33 mouse cellular contexts compared by ENCODE assay signal in the genomic region with DNA sequence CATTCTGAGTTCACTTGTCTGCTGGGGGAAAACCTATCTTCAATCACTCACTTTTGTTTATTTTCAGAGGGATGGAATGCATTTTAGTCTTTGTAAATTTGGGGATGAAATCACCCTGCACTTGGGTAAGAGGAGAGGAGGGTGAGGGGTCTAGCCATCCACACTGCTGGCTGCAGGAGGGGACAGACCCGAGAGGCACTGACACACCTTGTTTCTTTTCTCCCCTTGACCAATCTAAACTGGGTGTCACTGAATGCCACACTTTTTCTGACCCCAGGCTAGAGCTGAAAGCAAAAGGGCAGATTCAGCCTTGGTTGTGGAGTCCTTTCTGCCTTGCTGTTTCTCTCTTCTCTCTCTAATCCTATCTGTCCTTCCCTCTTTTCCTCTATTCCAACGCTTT. TPM values are rescaled to one million over a fixed set of nuclear protein-coding genes. Genes with fewer than 3 reads are reported as not detected.
"Had no signal": no experiment of that assay in that cellular context is flagged by ENCODE, and none has a peak within 500 bp of the region (broad histone marks: within the 10 kb centered on the region; RNA-seq: fewer than 3 reads in every experiment).

No protein-coding gene starts in this region.

- H3K9ac ChIP-seq: heart, embryonic 12.5 days; heart, embryonic 13.5 days; heart, embryonic 15.5 days; hindbrain, embryonic 12.5 days; hindbrain, embryonic 13.5 days; hindbrain, embryonic 14.5 days; hindbrain, embryonic 15.5 days; intestine, embryonic 15.5 days; kidney, embryonic 15.5 days had no signal

- H3K36me3 ChIP-seq: hindbrain, embryonic 15.5 days had no signal

- H3K27ac ChIP-seq: heart, adult 2 months; heart, embryonic 10.5 days; heart, embryonic 13.5 days; heart, embryonic 15.5 days; hindbrain, embryonic 10.5 days; hindbrain, embryonic 12.5 days; hindbrain, embryonic 13.5 days; hindbrain, embryonic 14.5 days; hindbrain, embryonic 15.5 days; hindbrain, postnatal 0 days; intestine, embryonic 15.5 days; kidney, embryonic 15.5 days; kidney, postnatal 0 days; layer of hippocampus, adult 2 months had no signal

- ATAC-seq: hindbrain, embryonic 16.5 days; hindbrain, postnatal 0 days; inflammation-experienced regulatory T-cells, adult 6 months; intestine, embryonic 15.5 days; intestine, embryonic 16.5 days; intestine, postnatal 0 days had no signal

- DNase-seq: heart, postnatal 10 days; heart, postnatal 14 days; heart, postnatal 36 days; heart, postnatal 4 days; kidney, adult 11 months; kidney, adult 18-20 months; kidney, adult 2 months; kidney, adult 8-10 months; kidney, adult 9 months; kidney, postnatal 14 days; kidney, postnatal 36 days; kidney, postnatal 4 days; layer of hippocampus, adult 9-11 months; layer of hippocampus, postnatal 36 days had no signal

- H3K9me3 ChIP-seq: heart, embryonic 10.5 days; heart, embryonic 12.5 days; heart, embryonic 13.5 days; heart, embryonic 15.5 days; hindbrain, embryonic 10.5 days; hindbrain, embryonic 12.5 days; hindbrain, embryonic 13.5 days; hindbrain, embryonic 15.5 days; intestine, embryonic 15.5 days; kidney, embryonic 15.5 days had no signal

- H3K4me3 ChIP-seq: heart, adult 2 months; heart, embryonic 10.5 days; heart, embryonic 12.5 days; heart, embryonic 13.5 days; heart, embryonic 15.5 days; hindbrain, embryonic 10.5 days; hindbrain, embryonic 12.5 days; hindbrain, embryonic 13.5 days; hindbrain, embryonic 15.5 days; intestine, embryonic 15.5 days; kidney, embryonic 15.5 days; layer of hippocampus, adult 2 months had no signal

- H3K4me1 ChIP-seq: intestine, embryonic 15.5 days had no signal

- H3K27me3 ChIP-seq: heart, embryonic 12.5 days; heart, embryonic 13.5 days; heart, embryonic 15.5 days; hindbrain, embryonic 12.5 days; hindbrain, embryonic 13.5 days; hindbrain, embryonic 15.5 days; intestine, embryonic 15.5 days; kidney, embryonic 15.5 days had no signal

- H3K4me2 ChIP-seq: heart, embryonic 12.5 days; heart, embryonic 13.5 days; heart, embryonic 15.5 days; hindbrain, embryonic 12.5 days; hindbrain, embryonic 13.5 days; hindbrain, embryonic 14.5 days; hindbrain, embryonic 15.5 days; intestine, embryonic 15.5 days; kidney, embryonic 15.5 days had no signal

RNA-seq across cellular contexts. Expression of a gene that starts 37.4 kb away (rescaled TPM):
- polyA plus RNA-seq: inflammation-experienced regulatory T-cells, adult 6 months had no signal
